Mouse (Mus musculus) E14TG2a.4 (cell line): Measurements from ENCODE around the gene Hdac4.

Experiments used
- CTCF ChIP-seq: conservative IDR thresholded peaks from 2 replicates; pipeline ENCODE4 v1.5.1; 2014; ENCODE audit warnings: low read length
- NANOG ChIP-seq: IDR thresholded peaks from 2 replicates; pipeline ENCODE4 v1.6.1; 2014; ENCODE audit warnings: borderline replicate concordance, low read length, mixed read lengths
- POU5F1 ChIP-seq: IDR thresholded peaks from 2 replicates; pipeline ENCODE4 v1.6.1; 2014; ENCODE audit warnings: low read length, borderline replicate concordance

DNA sequence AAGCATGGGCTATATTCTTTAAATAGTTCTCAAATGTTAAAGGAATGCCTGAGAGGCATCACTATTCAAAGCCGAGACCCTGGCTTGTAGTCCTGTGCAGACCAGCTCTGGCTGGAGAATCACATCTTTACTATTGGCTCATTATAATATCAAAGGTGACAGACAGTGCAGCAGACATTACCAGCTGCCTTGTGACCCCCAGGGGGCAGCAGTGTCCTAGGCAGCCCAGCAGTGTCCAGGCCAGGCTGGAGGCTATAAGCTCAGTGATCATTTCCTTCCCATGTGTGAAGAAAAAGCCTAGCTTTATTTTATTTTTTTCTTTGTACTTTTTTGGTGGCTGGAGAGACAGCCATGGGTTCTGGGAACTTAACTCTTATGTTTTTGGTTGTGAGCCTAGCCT is 233.2 kb downstream of the Hdac4 start:
- TF ChIP-seq CTCF (peak; percentile 63), NANOG (no peak), POU5F1 (no peak)
